Mouse (Mus musculus): ENCODE measurements around the gene Smim1. TPM values are rescaled to one million over a fixed set of nuclear protein-coding genes. Genes with fewer than 3 reads are reported as not detected.
A peak's percentile ranks its signal among the peaks of the same experiment; 100 is the strongest.

Smim1 gene
- polyA plus RNA-seq, 1 experiment, result 41.1 TPM

- H3K36me3 ChIP-seq (ENCODE audit: control insufficient read depth, insufficient read depth, low read length), result no peaks in the 10 kb centered on the region
- H3K4me3 ChIP-seq (ENCODE audit: control insufficient read depth, low read depth, low read length), result no peak overlapping the region
- no peak for TF ChIP-seq CTCF (IDR thresholded peaks at IDR 0.05; ENCODE audit: control insufficient read depth, insufficient read depth, insufficient replicate concordance, low read depth, low read length)
- TF ChIP-seq POLR2A (IDR thresholded peaks at IDR 0.05; ENCODE audit: control insufficient read depth, low read depth, low read length), result no peak
- H3K27ac ChIP-seq (ENCODE audit: control insufficient read depth, insufficient read depth, low read depth, low read length), result no peak overlapping the region
- no peaks in the 10 kb centered on the region; the same call in 1 of the 2 replicates for H3K4me1 ChIP-seq (ENCODE audit: control insufficient read depth, insufficient read depth, low read length)
- H3K27me3 ChIP-seq (ENCODE audit: control insufficient read depth, insufficient read depth, low read length), result no peaks in the 10 kb centered on the region
These were observed 30.0 kb upstream of the Smim1 start for GRCm38 (mm10) chr4:154056046-154056445.

- Histone ChIP-seq H3K4me3 (ENCODE audit: control insufficient read depth, low read depth, low read length) (no peak overlapping the region), H3K4me1 (ENCODE audit: control insufficient read depth, insufficient read depth, low read length) (no peaks in the 10 kb centered on the region; the same call in 1 of the 2 replicates), H3K27me3 (ENCODE audit: control insufficient read depth, insufficient read depth, low read length) (no peaks in the 10 kb centered on the region), H3K27ac (ENCODE audit: control insufficient read depth, insufficient read depth, low read depth, low read length) (no peak overlapping the region), H3K36me3 (ENCODE audit: control insufficient read depth, insufficient read depth, low read length) (no peaks in the 10 kb centered on the region)
- TF ChIP-seq CTCF (IDR thresholded peaks at IDR 0.05; ENCODE audit: control insufficient read depth, insufficient read depth, insufficient replicate concordance, low read depth, low read length) (no peak), POLR2A (IDR thresholded peaks at IDR 0.05; ENCODE audit: control insufficient read depth, low read depth, low read length) (no peak)
These were observed 29.5 kb upstream of the Smim1 start for GRCm38 (mm10) chr4:154055482-154055881.

GRCm38 (mm10) chr4:154053065-154053464 is 27.0 kb upstream of the Smim1 start:
- H3K4me1 ChIP-seq (ENCODE audit: control insufficient read depth, insufficient read depth, low read length), result no peaks in the 10 kb centered on the region; the same call in 1 of the 2 replicates
- no peak overlapping the region for H3K27ac ChIP-seq (ENCODE audit: control insufficient read depth, insufficient read depth, low read depth, low read length)
- no peak overlapping the region for H3K4me3 ChIP-seq (ENCODE audit: control insufficient read depth, low read depth, low read length)
- no peaks in the 10 kb centered on the region for H3K36me3 ChIP-seq (ENCODE audit: control insufficient read depth, insufficient read depth, low read length)
- H3K27me3 ChIP-seq (ENCODE audit: control insufficient read depth, insufficient read depth, low read length), result no peaks in the 10 kb centered on the region
- TF ChIP-seq POLR2A (IDR thresholded peaks at IDR 0.05; ENCODE audit: control insufficient read depth, low read depth, low read length) (no peak), CTCF (IDR thresholded peaks at IDR 0.05; ENCODE audit: control insufficient read depth, insufficient read depth, insufficient replicate concordance, low read depth, low read length) (peak; percentile 14; the same call in 1 of the 2 replicates)

GRCm38 (mm10) chr4:154051401-154051800 is 25.4 kb upstream of the Smim1 start:
- Histone ChIP-seq H3K27me3 (ENCODE audit: control insufficient read depth, insufficient read depth, low read length) (no peaks in the 10 kb centered on the region), H3K36me3 (ENCODE audit: control insufficient read depth, insufficient read depth, low read length) (no peaks in the 10 kb centered on the region), H3K4me1 (ENCODE audit: control insufficient read depth, insufficient read depth, low read length) (no peaks in the 10 kb centered on the region; the same call in 1 of the 2 replicates), H3K4me3 (ENCODE audit: control insufficient read depth, low read depth, low read length) (no peak overlapping the region), H3K27ac (ENCODE audit: control insufficient read depth, insufficient read depth, low read depth, low read length) (no peak overlapping the region)
- TF ChIP-seq POLR2A (IDR thresholded peaks at IDR 0.05; ENCODE audit: control insufficient read depth, low read depth, low read length), result no peak
- no peak for TF ChIP-seq CTCF (IDR thresholded peaks at IDR 0.05; ENCODE audit: control insufficient read depth, insufficient read depth, insufficient replicate concordance, low read depth, low read length)

- Histone ChIP-seq H3K36me3 (ENCODE audit: control insufficient read depth, insufficient read depth, low read length) (no peaks in the 10 kb centered on the region), H3K4me1 (ENCODE audit: control insufficient read depth, insufficient read depth, low read length) (no peaks in the 10 kb centered on the region), H3K27ac (ENCODE audit: control insufficient read depth, insufficient read depth, low read depth, low read length) (no peak overlapping the region), H3K27me3 (ENCODE audit: control insufficient read depth, insufficient read depth, low read length) (no peaks in the 10 kb centered on the region), H3K4me3 (ENCODE audit: control insufficient read depth, low read depth, low read length) (peak overlapping the region; percentile 47)
- no peak for TF ChIP-seq POLR2A (IDR thresholded peaks at IDR 0.05; ENCODE audit: control insufficient read depth, low read depth, low read length)
- peak; percentile 40; the same call in 1 of the 2 replicates for TF ChIP-seq CTCF (IDR thresholded peaks at IDR 0.05; ENCODE audit: control insufficient read depth, insufficient read depth, insufficient replicate concordance, low read depth, low read length)
These were observed 19.8 kb upstream of the Smim1 start for GRCm38 (mm10) chr4:154045837-154046236.

GRCm38 (mm10) chr4:154042577-154042976 is 16.5 kb upstream of the Smim1 start, which contains the start of gene Ccdc27:
TSS of gene Ccdc27 (minus strand) at chr4:154042677.
- TF ChIP-seq CTCF (IDR thresholded peaks at IDR 0.05; ENCODE audit: control insufficient read depth, insufficient read depth, insufficient replicate concordance, low read depth, low read length) (no peak), POLR2A (IDR thresholded peaks at IDR 0.05; ENCODE audit: control insufficient read depth, low read depth, low read length) (no peak; the same call in 1 of the 2 replicates)
- H3K4me1 ChIP-seq (ENCODE audit: control insufficient read depth, insufficient read depth, low read length), result no peaks in the 10 kb centered on the region
- no peaks in the 10 kb centered on the region for H3K27me3 ChIP-seq (ENCODE audit: control insufficient read depth, insufficient read depth, low read length)
- no peak within 1 kb of the TSS for H3K27ac ChIP-seq (ENCODE audit: control insufficient read depth, insufficient read depth, low read depth, low read length)
- peak within 1 kb of the TSS; percentile 73 for H3K4me3 ChIP-seq (ENCODE audit: control insufficient read depth, low read depth, low read length)
- no peaks in the 10 kb centered on the region for H3K36me3 ChIP-seq (ENCODE audit: control insufficient read depth, insufficient read depth, low read length)

- H3K27me3 ChIP-seq (ENCODE audit: control insufficient read depth, insufficient read depth, low read length), result no peaks in the 10 kb centered on the region
- H3K4me3 ChIP-seq (ENCODE audit: control insufficient read depth, low read depth, low read length), result no peak overlapping the region
- no peak for TF ChIP-seq CTCF (IDR thresholded peaks at IDR 0.05; ENCODE audit: control insufficient read depth, insufficient read depth, insufficient replicate concordance, low read depth, low read length)
- TF ChIP-seq POLR2A (IDR thresholded peaks at IDR 0.05; ENCODE audit: control insufficient read depth, low read depth, low read length), result no peak
- H3K4me1 ChIP-seq (ENCODE audit: control insufficient read depth, insufficient read depth, low read length), result no peaks in the 10 kb centered on the region
- H3K27ac ChIP-seq (ENCODE audit: control insufficient read depth, insufficient read depth, low read depth, low read length), result no peak overlapping the region
- H3K36me3 ChIP-seq (ENCODE audit: control insufficient read depth, insufficient read depth, low read length), result no peaks in the 10 kb centered on the region
These were observed 11.1 kb upstream of the Smim1 start for GRCm38 (mm10) chr4:154037123-154037522.

Measured in testis, adult 2 months (tissue).